Mouse (Mus musculus) erythroblast, embryonic 14.5 days (primary cell): Measurements from ENCODE around the gene Abhd5.

Source experiments
- GATA1 ChIP-seq: IDR thresholded peaks from 2 replicates; pipeline ENCODE4 v1.6.1; 2012; ENCODE audit warnings: low read length, inconsistent platforms, mixed read lengths
- TAL1 ChIP-seq: IDR thresholded peaks from 3 replicates; pipeline ENCODE4 v1.6.1; 2012; ENCODE audit warnings: low read length, inconsistent platforms, mixed read lengths

DNA sequence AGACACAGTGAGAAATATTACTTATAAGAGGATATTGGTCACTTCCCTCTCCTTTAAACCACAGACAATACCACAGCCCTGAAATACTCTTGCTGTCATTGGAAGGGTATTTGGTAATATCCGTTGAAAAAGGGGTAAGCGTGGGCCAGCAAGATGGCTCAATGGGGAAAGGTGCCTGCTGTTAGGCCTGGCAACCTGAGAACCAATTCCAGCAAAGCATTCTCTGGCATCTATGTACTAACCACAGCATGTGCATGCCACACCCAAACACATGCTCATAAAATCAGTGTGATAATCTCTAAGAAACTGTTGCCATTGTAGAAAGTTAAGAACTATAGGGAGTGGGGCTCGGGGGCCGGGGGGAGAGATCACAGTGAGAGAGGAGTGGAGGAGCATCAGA is 2.1 kb upstream of the Abhd5 start:
- no peak for TF ChIP-seq GATA1
- TF ChIP-seq TAL1 = no peak
